Mouse (Mus musculus): Measurements from ENCODE around the gene Ap1g2. TPM values are rescaled to one million over a fixed set of nuclear protein-coding genes. Genes with fewer than 3 reads are reported as not detected.
A peak's percentile ranks its signal among the peaks of the same experiment; 100 is the strongest.

The Ap1g2 gene
- total and polyA plus RNA-seq, 2 experiments from 2014 or later, result 3.9 to 5.7 TPM

DNA sequence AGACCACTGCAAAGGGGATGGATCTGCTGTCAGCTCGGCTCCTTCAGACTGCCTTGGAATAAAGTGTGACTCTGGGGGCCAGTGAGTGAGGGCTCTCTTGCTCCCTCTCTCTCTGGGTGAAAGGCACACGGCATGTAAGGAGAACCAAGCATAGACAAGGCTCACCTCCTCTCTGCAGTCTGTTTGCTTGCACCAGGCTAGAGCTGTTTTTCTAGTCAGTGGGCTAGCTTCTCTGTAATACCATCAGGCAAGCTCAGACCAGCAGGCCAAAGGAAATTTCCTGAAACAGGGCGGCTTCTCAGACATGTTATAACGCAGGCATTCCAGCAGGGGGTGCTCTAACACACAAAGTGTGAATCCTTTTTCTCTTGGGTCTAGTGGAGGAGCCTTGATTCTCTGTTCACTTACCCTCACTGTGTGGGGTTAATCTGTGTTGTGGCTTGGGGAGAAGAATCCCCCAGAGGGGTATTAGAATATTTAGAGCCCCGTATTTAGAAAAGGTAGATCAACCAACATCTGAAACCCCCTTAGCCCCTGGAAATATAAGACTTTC lies 42.0 kb upstream of the Ap1g2 start:
- Histone ChIP-seq H3K27ac (ENCODE audit: low read depth) (no peak overlapping the region), H3K9me3 (replicated peaks; ENCODE audit: control insufficient read depth, low read length) (no peaks in the 10 kb centered on the region), H3K4me2 (ENCODE audit: low read depth, low read length) (no peak overlapping the region), H3K27me3 (ENCODE audit: control insufficient read depth, insufficient read depth, low read length) (no peaks in the 10 kb centered on the region), H3K9ac (replicated peaks; ENCODE audit: low read depth, low read length) (no peak overlapping the region), H3K4me1 (ENCODE audit: control insufficient read depth, insufficient read depth) (0 out of 2 replicates have a peak, but pooled peaks cover 4% of the 10 kb centered on the region), H3K4me3 (ENCODE audit: low read depth, low read length) (no peak overlapping the region), H3K36me3 (replicated peaks; ENCODE audit: control insufficient read depth, insufficient read depth, low read length) (no peaks in the 10 kb centered on the region)
- TF ChIP-seq CTCF (IDR thresholded peaks at IDR 0.05; ENCODE audit: low read depth) (peak; percentile 83), EP300 (IDR thresholded peaks at IDR 0.05; ENCODE audit: low read depth) (no peak)
- ATAC-seq (ENCODE audit: insufficient read depth, low read depth), result no peak
- peak; percentile 36 for DNase-seq (ENCODE audit: low spot score)
- 29% methylated on average over 5 of the region's 5 CpGs for WGBS

DNA sequence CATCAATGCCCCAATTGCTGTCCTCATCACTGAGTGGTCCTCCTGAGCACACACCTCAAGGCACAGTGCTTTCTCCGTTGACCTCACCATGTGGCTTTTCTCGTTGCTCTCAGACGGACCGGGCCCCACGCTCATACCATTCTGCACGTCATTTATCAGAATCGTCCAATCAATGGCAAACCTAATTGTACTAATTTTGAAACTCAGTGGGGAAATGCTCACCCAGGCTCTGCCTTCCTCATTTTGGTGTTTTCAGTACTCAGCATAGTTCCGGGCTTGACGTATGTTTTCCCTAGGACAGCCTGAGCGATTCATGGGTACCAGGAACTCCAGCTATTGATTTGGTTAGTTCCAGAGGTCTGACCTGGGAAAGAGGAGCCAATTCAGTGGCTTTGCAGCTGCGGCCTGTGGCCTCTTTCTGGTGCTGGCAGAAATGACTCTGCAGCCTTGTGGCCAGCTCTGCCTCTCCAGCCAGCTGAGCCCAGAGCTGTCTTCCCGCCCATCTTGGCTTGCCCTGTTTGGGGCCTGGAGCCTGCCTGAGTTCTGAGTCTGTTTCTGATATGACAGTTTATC lies 40.5 kb upstream of the Ap1g2 start:
- Histone ChIP-seq H3K27me3 (ENCODE audit: control insufficient read depth, insufficient read depth, low read length) (no peaks in the 10 kb centered on the region), H3K36me3 (replicated peaks; ENCODE audit: control insufficient read depth, insufficient read depth, low read length) (no peaks in the 10 kb centered on the region), H3K4me2 (ENCODE audit: low read depth, low read length) (no peak overlapping the region), H3K4me3 (ENCODE audit: low read depth, low read length) (no peak overlapping the region), H3K9me3 (replicated peaks; ENCODE audit: control insufficient read depth, low read length) (no peaks in the 10 kb centered on the region), H3K9ac (replicated peaks; ENCODE audit: low read depth, low read length) (no peak overlapping the region), H3K27ac (ENCODE audit: low read depth) (no peak overlapping the region), H3K4me1 (ENCODE audit: control insufficient read depth, insufficient read depth) (0 out of 2 replicates have a peak, but pooled peaks cover 4% of the 10 kb centered on the region)
- DNase-seq (ENCODE audit: low spot score), result no peak
- WGBS, result 81% methylated on average over 12 of the region's 12 CpGs
- TF ChIP-seq CTCF (IDR thresholded peaks at IDR 0.05; ENCODE audit: low read depth), result no peak
- no peak for TF ChIP-seq EP300 (IDR thresholded peaks at IDR 0.05; ENCODE audit: low read depth)
- ATAC-seq (ENCODE audit: insufficient read depth, low read depth), result no peak

DNA sequence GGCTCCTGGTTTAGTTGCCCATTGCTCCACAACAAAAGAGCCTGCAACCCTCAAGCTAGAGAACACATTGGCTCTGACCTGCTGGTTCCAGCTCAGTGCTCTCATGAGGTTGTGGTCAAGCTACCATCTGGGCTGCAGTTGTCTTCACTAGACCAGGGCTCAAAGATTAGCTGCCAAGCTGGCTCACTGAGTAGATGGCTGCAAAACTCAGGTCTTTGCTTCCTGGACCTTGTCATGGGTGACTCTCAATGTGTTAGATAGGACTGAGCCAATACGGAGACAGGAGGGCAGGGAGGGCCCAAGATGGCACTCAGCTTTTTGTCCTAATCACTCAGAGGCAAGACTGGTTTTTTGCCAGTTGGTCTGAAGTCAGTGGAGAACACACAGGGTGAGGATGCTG lies 39.9 kb upstream of the Ap1g2 start:
- Histone ChIP-seq H3K27me3 (ENCODE audit: control insufficient read depth, insufficient read depth, low read length) (no peaks in the 10 kb centered on the region), H3K9me3 (replicated peaks; ENCODE audit: control insufficient read depth, low read length) (no peaks in the 10 kb centered on the region), H3K4me2 (ENCODE audit: low read depth, low read length) (no peak overlapping the region), H3K9ac (replicated peaks; ENCODE audit: low read depth, low read length) (no peak overlapping the region), H3K36me3 (replicated peaks; ENCODE audit: control insufficient read depth, insufficient read depth, low read length) (no peaks in the 10 kb centered on the region), H3K4me1 (ENCODE audit: control insufficient read depth, insufficient read depth) (0 out of 2 replicates have a peak, but pooled peaks cover 4% of the 10 kb centered on the region), H3K27ac (ENCODE audit: low read depth) (no peak overlapping the region), H3K4me3 (ENCODE audit: low read depth, low read length) (no peak overlapping the region)
- TF ChIP-seq EP300 (IDR thresholded peaks at IDR 0.05; ENCODE audit: low read depth) (no peak), CTCF (IDR thresholded peaks at IDR 0.05; ENCODE audit: low read depth) (no peak)
- DNase-seq (ENCODE audit: low spot score), result no peak
- ATAC-seq (ENCODE audit: insufficient read depth, low read depth), result no peak
- 85% methylated on average over 1 of the region's 1 CpGs for WGBS

DNA sequence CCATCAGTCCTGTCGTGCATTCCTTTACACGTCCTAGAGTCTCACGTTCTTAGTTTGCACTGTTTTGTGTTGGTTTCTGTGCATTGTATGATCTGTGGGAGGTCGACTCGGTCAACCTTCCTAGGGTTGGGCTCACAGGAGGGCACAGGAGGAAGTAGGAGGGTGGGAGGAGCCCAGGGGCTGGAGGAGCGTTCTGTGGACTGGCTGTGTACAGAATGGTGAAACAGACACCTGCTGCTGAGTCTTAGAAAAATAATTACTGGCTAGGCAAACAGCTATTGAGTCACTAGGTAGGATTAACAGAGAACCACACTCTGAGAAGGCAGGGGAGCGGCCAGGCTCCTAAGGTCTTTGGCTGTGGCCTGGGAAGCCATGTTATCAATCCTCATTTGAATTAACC lies 32.9 kb upstream of the Ap1g2 start:
- ATAC-seq (ENCODE audit: insufficient read depth, low read depth) (no peak), DNase-seq (ENCODE audit: low spot score) (no peak)
- TF ChIP-seq EP300 (IDR thresholded peaks at IDR 0.05; ENCODE audit: low read depth), result no peak
- no peak for TF ChIP-seq CTCF (IDR thresholded peaks at IDR 0.05; ENCODE audit: low read depth)
- Histone ChIP-seq H3K9me3 (replicated peaks; ENCODE audit: control insufficient read depth, low read length) (no peaks in the 10 kb centered on the region), H3K4me3 (ENCODE audit: low read depth, low read length) (no peak overlapping the region), H3K4me1 (ENCODE audit: control insufficient read depth, insufficient read depth) (no peaks in the 10 kb centered on the region), H3K36me3 (replicated peaks; ENCODE audit: control insufficient read depth, insufficient read depth, low read length) (no peaks in the 10 kb centered on the region), H3K9ac (replicated peaks; ENCODE audit: low read depth, low read length) (no peak overlapping the region), H3K27me3 (ENCODE audit: control insufficient read depth, insufficient read depth, low read length) (no peaks in the 10 kb centered on the region), H3K27ac (ENCODE audit: low read depth) (no peak overlapping the region), H3K4me2 (ENCODE audit: low read depth, low read length) (no peak overlapping the region)
- WGBS, result 56% methylated on average over 7 of the region's 7 CpGs

DNA sequence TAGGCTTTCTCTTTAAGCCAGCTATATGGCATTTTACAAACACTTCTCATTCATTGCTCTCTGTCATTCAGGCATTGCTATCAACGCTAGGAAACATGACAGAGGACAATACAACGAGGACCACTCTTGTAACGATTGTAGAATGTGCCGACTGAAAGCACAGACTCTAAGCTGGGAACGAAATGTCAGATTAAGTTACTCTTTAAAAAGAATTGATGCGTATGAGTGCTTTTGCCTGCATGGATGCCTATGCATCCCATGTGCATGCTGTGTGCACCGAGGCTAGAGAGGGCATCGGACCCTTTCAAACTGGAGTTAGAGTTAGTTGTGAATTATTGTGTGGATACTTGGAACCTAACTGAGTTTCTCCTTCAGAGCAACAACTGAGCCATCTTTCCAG lies 29.3 kb upstream of the Ap1g2 start:
- Histone ChIP-seq H3K27ac (ENCODE audit: low read depth) (no peak overlapping the region), H3K9ac (replicated peaks; ENCODE audit: low read depth, low read length) (no peak overlapping the region), H3K4me2 (ENCODE audit: low read depth, low read length) (no peak overlapping the region), H3K4me1 (ENCODE audit: control insufficient read depth, insufficient read depth) (no peaks in the 10 kb centered on the region), H3K36me3 (replicated peaks; ENCODE audit: control insufficient read depth, insufficient read depth, low read length) (no peaks in the 10 kb centered on the region), H3K9me3 (replicated peaks; ENCODE audit: control insufficient read depth, low read length) (no peaks in the 10 kb centered on the region), H3K27me3 (ENCODE audit: control insufficient read depth, insufficient read depth, low read length) (no peaks in the 10 kb centered on the region), H3K4me3 (ENCODE audit: low read depth, low read length) (no peak overlapping the region)
- ATAC-seq (ENCODE audit: insufficient read depth, low read depth) (no peak), DNase-seq (ENCODE audit: low spot score) (no peak)
- WGBS, result 58% methylated on average over 8 of the region's 8 CpGs
- TF ChIP-seq EP300 (IDR thresholded peaks at IDR 0.05; ENCODE audit: low read depth) (no peak), CTCF (IDR thresholded peaks at IDR 0.05; ENCODE audit: low read depth) (no peak)

DNA sequence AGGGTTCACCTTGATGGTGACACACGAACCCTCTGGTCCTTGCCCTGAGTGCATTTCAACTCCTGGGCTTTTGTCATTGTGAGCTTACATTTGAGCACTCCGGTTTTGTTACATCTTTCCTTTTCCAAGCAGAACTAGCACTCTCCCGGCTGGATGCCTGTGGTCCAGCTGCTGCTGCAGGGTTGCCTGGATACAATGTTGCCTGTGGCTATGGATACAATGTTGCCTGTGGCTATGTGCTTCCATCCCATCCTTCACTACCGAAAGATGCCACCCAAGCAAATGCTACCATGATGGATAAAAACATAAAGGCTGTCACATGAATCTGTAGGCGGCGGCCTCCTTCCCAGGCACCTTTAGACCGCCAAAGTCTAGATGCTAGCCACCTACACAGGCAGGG lies 20.1 kb upstream of the Ap1g2 start:
- Histone ChIP-seq H3K27ac (ENCODE audit: low read depth) (no peak overlapping the region), H3K4me1 (ENCODE audit: control insufficient read depth, insufficient read depth) (0 out of 2 replicates have a peak, but pooled peaks cover 9% of the 10 kb centered on the region), H3K9ac (replicated peaks; ENCODE audit: low read depth, low read length) (no peak overlapping the region), H3K36me3 (replicated peaks; ENCODE audit: control insufficient read depth, insufficient read depth, low read length) (no peaks in the 10 kb centered on the region), H3K27me3 (ENCODE audit: control insufficient read depth, insufficient read depth, low read length) (no peaks in the 10 kb centered on the region), H3K9me3 (replicated peaks; ENCODE audit: control insufficient read depth, low read length) (no peaks in the 10 kb centered on the region), H3K4me3 (ENCODE audit: low read depth, low read length) (no peak overlapping the region), H3K4me2 (ENCODE audit: low read depth, low read length) (no peak overlapping the region)
- no peak for DNase-seq (ENCODE audit: low spot score)
- ATAC-seq (ENCODE audit: insufficient read depth, low read depth), result no peak
- WGBS, result 86% methylated on average over 7 of the region's 7 CpGs
- no peak for TF ChIP-seq EP300 (IDR thresholded peaks at IDR 0.05; ENCODE audit: low read depth)
- no peak for TF ChIP-seq CTCF (IDR thresholded peaks at IDR 0.05; ENCODE audit: low read depth)

Data from heart, postnatal 0 days (tissue).